Comparison of ENCODE assay signal across 8 mouse cellular contexts in the genomic region with DNA sequence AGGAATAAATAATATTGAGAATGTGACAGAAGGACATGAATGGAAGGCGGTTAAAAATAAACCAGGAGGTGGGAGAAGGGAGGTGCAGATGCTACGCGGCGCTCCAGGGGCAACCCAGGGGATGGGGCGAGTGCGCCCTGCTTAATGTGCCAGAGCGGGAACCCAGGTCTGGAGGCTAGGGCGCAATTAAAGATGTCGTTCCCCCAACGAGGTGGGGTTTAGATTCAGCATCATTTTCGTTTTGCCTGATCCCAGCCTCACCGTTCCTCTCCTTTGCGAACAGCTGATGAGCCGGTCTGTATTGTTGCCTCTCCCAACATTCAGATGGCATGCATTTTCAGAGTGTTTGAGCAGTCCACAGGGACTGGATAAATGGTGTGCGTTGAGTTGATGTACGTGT. TPM values are rescaled to one million over a fixed set of nuclear protein-coding genes. Genes with fewer than 3 reads are reported as not detected.
DNase-seq lines count a peak whose midpoint lies in the region; ATAC-seq and TF ChIP-seq lines count a peak whose summit lies in the region.

No protein-coding gene starts in this region.

- no peaks in the 10 kb centered on the region for H3K36me3 ChIP-seq in embryonic facial prominence, embryonic 12.5 days
- H3K36me3 ChIP-seq in hindbrain, embryonic 14.5 days (replicated peaks; ENCODE audit: control insufficient read depth, insufficient read depth), result peaks cover 8% of the 10 kb centered on the region; the same call in 1 of the 2 replicates
- peaks cover 7% of the 10 kb centered on the region; the same call in 1 of the 2 replicates for H3K36me3 ChIP-seq in midbrain, embryonic 16.5 days (ENCODE audit: control insufficient read depth, insufficient read depth, low read length)

- peaks cover 10% of the 10 kb centered on the region; the same call in 1 of the 2 replicates for H3K4me1 ChIP-seq in embryonic facial prominence, embryonic 12.5 days
- H3K4me1 ChIP-seq in hindbrain, embryonic 14.5 days (replicated peaks; ENCODE audit: control insufficient read depth, insufficient read depth, low read length), result peaks cover 7% of the 10 kb centered on the region; the same call in 1 of the 2 replicates
- peaks cover 9% of the 10 kb centered on the region for H3K4me1 ChIP-seq in midbrain, embryonic 16.5 days (ENCODE audit: control insufficient read depth, insufficient read depth, low read length)

- no peaks in the 10 kb centered on the region for H3K9me3 ChIP-seq in embryonic facial prominence, embryonic 12.5 days
- H3K9me3 ChIP-seq in hindbrain, embryonic 14.5 days (ENCODE audit: control insufficient read depth, low read length), result no peaks in the 10 kb centered on the region
- H3K9me3 ChIP-seq in midbrain, embryonic 16.5 days (replicated peaks; ENCODE audit: control insufficient read depth, low read length, poor library complexity, severe bottlenecking), result no peaks in the 10 kb centered on the region

- intact Hi-C loops in left cerebral cortex, adult 2 months (cut with DNase I), result loop anchor here (5.0 to 10.0 kb wide), 5 partner anchors 81 to 574 kb away; no protein-coding TSS in a partner anchor

- ATAC-seq in embryonic facial prominence, embryonic 12.5 days (ENCODE audit: insufficient number of reproducible peaks, insufficient read depth, low FRiP score, low TSS enrichment), result no peak
- peak; percentile 49 for ATAC-seq in hindbrain, embryonic 14.5 days (ENCODE audit: low FRiP score)
- ATAC-seq in midbrain, embryonic 16.5 days, result peak; percentile 81
- no peak for ATAC-seq in megakaryocyte-erythroid progenitor cell, adult 5-6 weeks (replicated peaks; ENCODE audit: low FRiP score, low TSS enrichment, poor library complexity, severe bottlenecking)

- H3K4me3 ChIP-seq in left cerebral cortex, adult 2 months, result peak overlapping the region; percentile 61
- peak overlapping the region; percentile 42 for H3K4me3 ChIP-seq in embryonic facial prominence, embryonic 12.5 days
- H3K4me3 ChIP-seq in hindbrain, embryonic 14.5 days (replicated peaks; ENCODE audit: low read length), result peak overlapping the region; percentile 60
- H3K4me3 ChIP-seq in midbrain, embryonic 16.5 days (ENCODE audit: low read depth, low read length), result peak overlapping the region; percentile 74

- TF ChIP-seq CTCF in left cerebral cortex, adult 2 months (IDR thresholded peaks at IDR 0.05), result no peak

- 0 out of 2 replicates have a peak overlapping the region, but pooled peaks have one; percentile 40 for H3K9ac ChIP-seq in embryonic facial prominence, embryonic 12.5 days
- H3K9ac ChIP-seq in hindbrain, embryonic 14.5 days, result peak overlapping the region; percentile 72
- peak overlapping the region; percentile 72 for H3K9ac ChIP-seq in midbrain, embryonic 16.5 days (ENCODE audit: low read depth, low read length)

- WGBS in embryonic facial prominence, embryonic 12.5 days, result 2% methylated on average over 16 of the region's 16 CpGs
- WGBS in hindbrain, embryonic 14.5 days, result 2% methylated on average over 16 of the region's 16 CpGs
- under 1% methylated on average over 16 of the region's 16 CpGs for WGBS in midbrain, embryonic 16.5 days

- peak overlapping the region; percentile 79 for H3K27ac ChIP-seq in left cerebral cortex, adult 2 months
- no peak overlapping the region for H3K27ac ChIP-seq in embryonic facial prominence, embryonic 12.5 days
- H3K27ac ChIP-seq in hindbrain, embryonic 14.5 days, result peak overlapping the region; percentile 61
- H3K27ac ChIP-seq in midbrain, embryonic 16.5 days (ENCODE audit: low read length), result peak overlapping the region; percentile 68

- H3K27me3 ChIP-seq in embryonic facial prominence, embryonic 12.5 days, result peaks cover 25% of the 10 kb centered on the region
- H3K27me3 ChIP-seq in hindbrain, embryonic 14.5 days (ENCODE audit: control insufficient read depth, insufficient read depth, low read length), result no peaks in the 10 kb centered on the region
- no peaks in the 10 kb centered on the region for H3K27me3 ChIP-seq in midbrain, embryonic 16.5 days (ENCODE audit: control insufficient read depth, insufficient read depth, low read depth, low read length)

- peak; percentile 29 to 41 for DNase-seq in left cerebral cortex, adult 2 months (ENCODE audit: extremely low spot score in 1 of 2, low spot score in 2 of 2)
- no peak for DNase-seq in left cerebral cortex, adult 8-10 months (ENCODE audit: low spot score in 2 of 2)
- peak; percentile 40 for DNase-seq in hindbrain, embryonic 14.5 days (ENCODE audit: low spot score)
- no peak for DNase-seq in T-cell, adult 2 months (ENCODE audit: low spot score)
- no peak for DNase-seq in spleen, postnatal 10 days (ENCODE audit: low spot score in 2 of 2)

- peak overlapping the region; percentile 91 for H3K4me2 ChIP-seq in embryonic facial prominence, embryonic 12.5 days (replicated peaks)
- H3K4me2 ChIP-seq in hindbrain, embryonic 14.5 days (replicated peaks), result peak overlapping the region; percentile 75
- peak overlapping the region; percentile 72 for H3K4me2 ChIP-seq in midbrain, embryonic 16.5 days (ENCODE audit: low read length)

RNA-seq across cellular contexts. Expression of gene Kcna4, which starts 0.7 kb away (rescaled TPM):
- 10 to 100 TPM; 36.2 to 39.4 TPM for total RNA-seq in left cerebral cortex, adult 2 months (2021)
- 10 to 100 TPM; 41.9 to 58.6 (median 52.6) TPM for total RNA-seq in left cerebral cortex, adult 8-10 months (2022)
- polyA plus RNA-seq in embryonic facial prominence, embryonic 12.5 days (2016; fragmentation: Nextera tagmentation; extraction: Ambion mirVana), result 1.1 and 1.5 TPM in 2 replicates
- polyA plus RNA-seq in hindbrain, embryonic 14.5 days (2014; fragmentation: Nextera tagmentation; extraction: Ambion mirVana), result 5.7 and 7.1 TPM in 2 replicates
- polyA plus RNA-seq in midbrain, embryonic 16.5 days (2015; fragmentation: Nextera tagmentation; extraction: Ambion mirVana), result 12.3 and 12.6 TPM in 2 replicates
- not detected in 2 replicates for total RNA-seq in megakaryocyte-erythroid progenitor cell, adult 5-6 weeks (2014; fragmentation: Nextera tagmentation)
- total RNA-seq in megakaryocyte-erythroid progenitor cell, adult 5-6 weeks (2017), result not detected in 2 replicates

Comparison
In these comparisons a context has a peak if more than half of its experiments do, and no peak if none do; other contexts are left out.
1. DNase-seq: peak in left cerebral cortex, adult 2 months (2 of 2) and hindbrain, embryonic 14.5 days (single experiment); none in left cerebral cortex, adult 8-10 months (0 of 2), T-cell, adult 2 months (single experiment) and spleen, postnatal 10 days (0 of 2).
2. ATAC-seq: peak in hindbrain, embryonic 14.5 days (single experiment) and midbrain, embryonic 16.5 days (single experiment); none in embryonic facial prominence, embryonic 12.5 days (single experiment) and megakaryocyte-erythroid progenitor cell, adult 5-6 weeks (single experiment).
3. RNA of gene Kcna4, which starts 0.7 kb away (total RNA-seq): 41.9 to 58.6 TPM in left cerebral cortex, adult 8-10 months and 36.2 to 39.4 TPM in left cerebral cortex, adult 2 months; not detected in megakaryocyte-erythroid progenitor cell, adult 5-6 weeks; every median in the first group is over 10 times any median in the second.
4. Peak in every context shown above with its lines, with median percentiles within 50 percentile points of each other: H3K4me3 ChIP-seq, H3K4me2 ChIP-seq and H3K9ac ChIP-seq.